Mouse (Mus musculus): ENCODE data around the gene Gm17324. TPM values are rescaled to one million over a fixed set of nuclear protein-coding genes. Genes with fewer than 3 reads are reported as not detected.

Gene Gm17324
- 0.36 and 0.55 TPM in 2 replicates for polyA plus RNA-seq (2012; rRNA removed)

GRCm38 (mm10) chr9:78447973-78448873 is at the start of gene Gm17324, which contains the start of gene Mto1:
TSS of gene Gm17324 (minus strand) at chr9:78448786.
TSS of gene Mto1 (plus strand) at chr9:78448208.

GRCm38 (mm10) chr9:78488890-78489420 is 40.4 kb upstream of the Gm17324 start, which contains the start of gene Eef1a1:
TSS of gene Eef1a1 (minus strand) at chr9:78489151.

DNA sequence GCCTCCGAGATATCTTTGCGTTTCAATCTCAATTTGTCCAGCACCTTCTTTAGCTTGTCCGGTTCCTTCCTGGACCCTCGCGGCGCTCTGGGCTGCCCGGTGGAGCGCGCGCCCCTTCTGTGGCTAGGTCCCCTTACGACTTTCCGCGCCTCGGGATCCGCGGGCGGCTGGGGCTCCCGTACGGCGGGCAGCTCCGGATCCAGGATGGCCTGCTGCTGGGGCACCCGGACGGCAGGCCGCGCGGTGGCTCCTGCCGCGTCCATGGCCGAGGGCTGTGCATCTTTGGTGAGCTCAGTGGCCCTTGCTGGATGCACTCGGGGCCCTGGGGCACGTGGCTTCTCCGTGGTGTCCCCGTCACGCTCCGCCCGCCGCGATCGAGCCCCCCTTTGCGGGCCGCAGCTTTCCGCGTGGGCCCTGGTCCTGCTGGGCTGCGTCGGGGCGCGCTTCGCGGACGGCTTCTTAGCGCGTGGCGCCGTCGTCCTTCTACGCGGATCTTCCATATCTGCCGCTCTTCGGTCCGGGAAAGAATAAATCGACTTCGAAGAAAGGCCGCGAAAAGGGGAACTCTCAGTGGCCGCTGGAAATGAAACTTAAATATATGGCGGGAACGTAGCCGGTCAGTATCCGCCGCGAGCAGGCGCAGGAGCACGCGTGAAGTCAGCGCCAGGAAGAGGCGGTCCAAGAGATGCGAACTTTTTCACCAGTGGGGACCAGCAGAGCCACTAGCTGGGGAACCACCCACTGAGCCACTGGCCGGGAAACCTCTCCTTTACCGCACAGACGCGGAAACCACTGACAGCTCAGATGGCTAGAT is 5.8 kb downstream of the Gm17324 start, which contains the start of gene Cgas:
Cgas (minus strand) TSS at position 659 of the 814 bp plus-strand sequence.

Other genes starting within 250 kb of the Gm17324 start
- gene Gsta1, start 218.1 kb downstream of the Gm17324 start, polyA plus RNA-seq (2012; rRNA removed), result 0.15 TPM in 1 of 2 replicates, not detected in the other
- not detected in 2 replicates for gene Gm3776, start 191.7 kb downstream of the Gm17324 start, polyA plus RNA-seq (2012; rRNA removed)
- gene Gm10639, start 158.9 kb downstream of the Gm17324 start, polyA plus RNA-seq (2012; rRNA removed), result not detected in 2 replicates
- gene Omt2a, start 134.0 kb downstream of the Gm17324 start, polyA plus RNA-seq (2012; rRNA removed), result not detected in 2 replicates
- gene Omt2b, start 121.2 kb downstream of the Gm17324 start, polyA plus RNA-seq (2012; rRNA removed), result not detected in 2 replicates
- 0.45 TPM in 1 of 2 replicates, not detected in the other for gene Gsta2, start 93.0 kb downstream of the Gm17324 start, polyA plus RNA-seq (2012; rRNA removed)
- gene Dppa5a, start 80.6 kb downstream of the Gm17324 start, polyA plus RNA-seq (2012; rRNA removed), result 2.7 and 3.9 TPM in 2 replicates
- 4.0 and 4.2 TPM in 2 replicates for gene Ooep, start 70.1 kb downstream of the Gm17324 start, polyA plus RNA-seq (2012; rRNA removed)
- gene Ddx43, start 53.0 kb downstream of the Gm17324 start, polyA plus RNA-seq (2012; rRNA removed), result 0.45 and 0.70 TPM in 2 replicates
- 1.0 and 1.4 TPM in 2 replicates for gene Cgas, start 5.5 kb downstream of the Gm17324 start, polyA plus RNA-seq (2012; rRNA removed)
- gene Mto1, start 578 bp downstream of the Gm17324 start, polyA plus RNA-seq (2012; rRNA removed), result 22.5 and 24.9 TPM in 2 replicates
- gene Eef1a1, start 40.4 kb upstream of the Gm17324 start, polyA plus RNA-seq (2012; rRNA removed), result 7,481 and 7,611 TPM in 2 replicates
- 8.4 and 10.0 TPM in 2 replicates for gene Slc17a5, start 139.3 kb upstream of the Gm17324 start, polyA plus RNA-seq (2012; rRNA removed)
- gene Cd109, start 166.8 kb upstream of the Gm17324 start, polyA plus RNA-seq (2012; rRNA removed), result 2.1 and 3.0 TPM in 2 replicates